Mouse (Mus musculus) right cerebral cortex, postnatal 10 days (tissue): Measurements from ENCODE around the gene Tmem116.

ENCODE experiments used
- DNase-seq, 2 experiments: peaks; one replicate each; pipeline ENCODE4 v3.0.0; 2021; ENCODE audit warnings: low spot score in 2 of 2

The Tmem116 gene

GRCm38 (mm10) chr5:121451644-121452025, at the start of gene Tmem116:
TSS of gene Tmem116 (plus strand) at chr5:121451893.
- peak; percentile 51 to 52 for DNase-seq

GRCm38 (mm10) chr5:121407856-121408255, 43.8 kb upstream of the Tmem116 start:
- no peak for DNase-seq

GRCm38 (mm10) chr5:121410975-121411374, 40.7 kb upstream of the Tmem116 start:
- no peak for DNase-seq

GRCm38 (mm10) chr5:121420721-121421120, 31.0 kb upstream of the Tmem116 start:
- DNase-seq = no peak

GRCm38 (mm10) chr5:121422787-121423186, 28.9 kb upstream of the Tmem116 start:
- no peak for DNase-seq

GRCm38 (mm10) chr5:121423297-121423696, 28.4 kb upstream of the Tmem116 start:
- no peak for DNase-seq

- DNase-seq = no peak
Measured at GRCm38 (mm10) chr5:121428954-121429353, 22.7 kb upstream of the Tmem116 start.

GRCm38 (mm10) chr5:121438131-121438530, 13.6 kb upstream of the Tmem116 start:
- DNase-seq = no peak

- no peak for DNase-seq
Measured at GRCm38 (mm10) chr5:121438756-121439155, 12.9 kb upstream of the Tmem116 start.

GRCm38 (mm10) chr5:121443548-121443947, 8.1 kb upstream of the Tmem116 start:
- DNase-seq = peak; percentile 74

GRCm38 (mm10) chr5:121444870-121445269, 6.8 kb upstream of the Tmem116 start:
- DNase-seq = no peak

- no peak for DNase-seq
Measured at GRCm38 (mm10) chr5:121448450-121448849, 3.2 kb upstream of the Tmem116 start.

GRCm38 (mm10) chr5:121449976-121450375, 1.7 kb upstream of the Tmem116 start:
- peak; percentile 48 to 59 for DNase-seq

- DNase-seq = no peak
Measured at GRCm38 (mm10) chr5:121450476-121450875, 1.2 kb upstream of the Tmem116 start.

GRCm38 (mm10) chr5:121451203-121451602, 490 bp upstream of the Tmem116 start:
- no peak for DNase-seq

GRCm38 (mm10) chr5:121452026-121452869, 555 bp downstream of the Tmem116 start, which contains the start of gene Erp29:
TSS of gene Erp29 (minus strand) at chr5:121452506.
- peak; percentile 98 for DNase-seq

- peak; percentile 52 to 63 for DNase-seq
Measured at GRCm38 (mm10) chr5:121452906-121453305, 1.2 kb downstream of the Tmem116 start.

- DNase-seq = peak in 1 of 2 experiments; percentile 47
Measured at GRCm38 (mm10) chr5:121453743-121454502, 2.2 kb downstream of the Tmem116 start.

- DNase-seq = no peak
Measured at GRCm38 (mm10) chr5:121454503-121454782, 2.8 kb downstream of the Tmem116 start.

- DNase-seq = no peak
Measured at GRCm38 (mm10) chr5:121455510-121456265, 4.0 kb downstream of the Tmem116 start.

GRCm38 (mm10) chr5:121461339-121462170, 9.9 kb downstream of the Tmem116 start:
- DNase-seq = no peak
